Mouse (Mus musculus) kidney, postnatal 10 days (tissue): ENCODE data around the gene Clk2.

Experiments used
- DNase-seq: peaks from one replicate; pipeline ENCODE4 v3.0.0; 2021; ENCODE audit warnings: mixed read lengths

Clk2 gene

GRCm38 (mm10) chr3:89164506-89165267 is at the start of gene Clk2:
TSS of gene Clk2 (plus strand) at chr3:89164795.
- peak; percentile 96 for DNase-seq

- DNase-seq = peak; percentile 33
Measured at GRCm38 (mm10) chr3:89115522-89115921, 49.1 kb upstream of the Clk2 start.

GRCm38 (mm10) chr3:89123313-89123712 is 41.3 kb upstream of the Clk2 start:
- DNase-seq = no peak

- peak; percentile 59 for DNase-seq
Measured at GRCm38 (mm10) chr3:89124241-89124640, 40.4 kb upstream of the Clk2 start.

GRCm38 (mm10) chr3:89125981-89126380 is 38.6 kb upstream of the Clk2 start:
- DNase-seq = no peak

GRCm38 (mm10) chr3:89129908-89130307 is 34.7 kb upstream of the Clk2 start:
- no peak for DNase-seq

GRCm38 (mm10) chr3:89131816-89132215 is 32.8 kb upstream of the Clk2 start:
- DNase-seq = no peak

- DNase-seq = peak; percentile 55
Measured at GRCm38 (mm10) chr3:89132285-89133062, 32.1 kb upstream of the Clk2 start.

GRCm38 (mm10) chr3:89133063-89133450 is 31.5 kb upstream of the Clk2 start:
- DNase-seq = no peak

GRCm38 (mm10) chr3:89133752-89134151 is 30.8 kb upstream of the Clk2 start:
- DNase-seq = no peak

- DNase-seq = no peak
Measured at GRCm38 (mm10) chr3:89135958-89136357, 28.6 kb upstream of the Clk2 start, which contains the start of gene Pklr. TSS of gene Pklr (plus strand) at chr3:89136142.

- peak; percentile 79 for DNase-seq
Measured at GRCm38 (mm10) chr3:89136365-89136764, 28.2 kb upstream of the Clk2 start.

GRCm38 (mm10) chr3:89144821-89145220 is 19.8 kb upstream of the Clk2 start:
- no peak for DNase-seq

GRCm38 (mm10) chr3:89145566-89145965 is 19.0 kb upstream of the Clk2 start:
- DNase-seq = no peak

- DNase-seq = peak; percentile 72
Measured at GRCm38 (mm10) chr3:89147101-89147978, 17.3 kb upstream of the Clk2 start.

- DNase-seq = no peak
Measured at GRCm38 (mm10) chr3:89147979-89148311, 16.6 kb upstream of the Clk2 start.

- no peak for DNase-seq
Measured at GRCm38 (mm10) chr3:89148567-89148966, 16.0 kb upstream of the Clk2 start.

GRCm38 (mm10) chr3:89152084-89152835 is 12.3 kb upstream of the Clk2 start:
- DNase-seq = peak; percentile 2

- no peak for DNase-seq
Measured at GRCm38 (mm10) chr3:89156951-89157350, 7.6 kb upstream of the Clk2 start.

- DNase-seq = no peak
Measured at GRCm38 (mm10) chr3:89158651-89159050, 5.9 kb upstream of the Clk2 start.

GRCm38 (mm10) chr3:89159211-89159610 is 5.4 kb upstream of the Clk2 start:
- DNase-seq = peak; percentile 88

GRCm38 (mm10) chr3:89159616-89160344 is 4.8 kb upstream of the Clk2 start, which contains the start of gene Hcn3:
TSS of gene Hcn3 (minus strand) at chr3:89160196.
- peak; percentile 84 for DNase-seq
